7 mouse cellular contexts compared by ENCODE assay signal in genomic region chr9:64339361-64339760, GRCm38 (mm10). TPM values are rescaled to one million over a fixed set of nuclear protein-coding genes. Genes with fewer than 3 reads are reported as not detected.
DNase-seq lines count a peak whose midpoint lies in the region; ATAC-seq lines count a peak whose summit lies in the region.

No protein-coding gene starts in this region.

- no peak for ATAC-seq in forebrain, embryonic 16.5 days
- ATAC-seq in limb, embryonic 12.5 days (ENCODE audit: insufficient number of reproducible peaks, insufficient read depth, low FRiP score, low TSS enrichment, low read depth) = no peak

- WGBS in forebrain, embryonic 16.5 days = 26% methylated on average over 8 of the region's 8 CpGs
- 16% methylated on average over 8 of the region's 8 CpGs for WGBS in limb, embryonic 12.5 days

- no peaks in the 10 kb centered on the region for H3K36me3 ChIP-seq in forebrain, embryonic 16.5 days (ENCODE audit: control insufficient read depth, insufficient read depth)
- H3K36me3 ChIP-seq in limb, embryonic 12.5 days = peaks cover 21% of the 10 kb centered on the region

- H3K27me3 ChIP-seq in forebrain, embryonic 16.5 days (replicated peaks; ENCODE audit: control insufficient read depth, insufficient read depth, low read length) = no peaks in the 10 kb centered on the region
- no peaks in the 10 kb centered on the region for H3K27me3 ChIP-seq in limb, embryonic 12.5 days

- 0 out of 2 replicates have a peak overlapping the region, but pooled peaks have one; percentile 9 for H3K9ac ChIP-seq in forebrain, embryonic 16.5 days (replicated peaks; ENCODE audit: low read depth, low read length)
- H3K9ac ChIP-seq in limb, embryonic 12.5 days (replicated peaks) = no peak overlapping the region

- H3K4me2 ChIP-seq in forebrain, embryonic 16.5 days (ENCODE audit: low read length) = peak overlapping the region; percentile 85
- peak overlapping the region; percentile 71 for H3K4me2 ChIP-seq in limb, embryonic 12.5 days

- H3K27ac ChIP-seq in forebrain, embryonic 16.5 days (ENCODE audit: low read length) = no peak overlapping the region
- H3K27ac ChIP-seq in limb, embryonic 12.5 days = no peak overlapping the region

- H3K4me3 ChIP-seq in forebrain, embryonic 16.5 days (replicated peaks; ENCODE audit: low read length) = no peak overlapping the region
- H3K4me3 ChIP-seq in limb, embryonic 12.5 days (replicated peaks) = peak overlapping the region; percentile 74; the same call in 1 of the 2 replicates

- no peaks in the 10 kb centered on the region for H3K9me3 ChIP-seq in forebrain, embryonic 16.5 days (ENCODE audit: control insufficient read depth, low read length)
- H3K9me3 ChIP-seq in limb, embryonic 12.5 days = no peaks in the 10 kb centered on the region

- peak; percentile 5 for DNase-seq in retina, embryonic 14.5 days (ENCODE audit: low spot score)
- no peak for DNase-seq in retina, postnatal 1 day
- DNase-seq in thymus, postnatal 4 days = no peak
- no peak for DNase-seq in natural killer cell, adult 2 months (ENCODE audit: low spot score in 2 of 2)
- no peak for DNase-seq in spleen, postnatal 36 days (ENCODE audit: low spot score in 2 of 2)

- H3K4me1 ChIP-seq in forebrain, embryonic 16.5 days (replicated peaks; ENCODE audit: control insufficient read depth, insufficient read depth, low read length) = peaks cover 9% of the 10 kb centered on the region
- H3K4me1 ChIP-seq in limb, embryonic 12.5 days (replicated peaks) = peaks cover 19% of the 10 kb centered on the region

RNA-seq across cellular contexts. Expression of gene Dis3l, which starts 1.7 kb away (rescaled TPM):
- 25.3 and 25.9 TPM in 2 replicates for polyA plus RNA-seq in forebrain, embryonic 16.5 days (2015; fragmentation: Nextera tagmentation; extraction: Ambion mirVana)
- 22.3 and 22.5 TPM in 2 replicates for polyA plus RNA-seq in limb, embryonic 12.5 days (2016; fragmentation: Nextera tagmentation; extraction: Ambion mirVana)

RNA-seq across cellular contexts. Expression of gene Megf11, which starts 46.1 kb away (rescaled TPM):
- 6.8 and 10.1 TPM in 2 replicates for polyA plus RNA-seq in forebrain, embryonic 16.5 days (2015; fragmentation: Nextera tagmentation; extraction: Ambion mirVana)
- polyA plus RNA-seq in limb, embryonic 12.5 days (2016; fragmentation: Nextera tagmentation; extraction: Ambion mirVana) = 0.97 and 1.1 TPM in 2 replicates

RNA-seq across cellular contexts. Expression of gene Tipin, which starts 58.0 kb away (rescaled TPM):
- 106 and 120 TPM in 2 replicates for polyA plus RNA-seq in forebrain, embryonic 16.5 days (2015; fragmentation: Nextera tagmentation; extraction: Ambion mirVana)
- 264 TPM in 2 replicates for polyA plus RNA-seq in limb, embryonic 12.5 days (2016; fragmentation: Nextera tagmentation; extraction: Ambion mirVana)
